Mouse (Mus musculus) small intestine, adult 2 months (tissue): ENCODE measurements at regions not wholly inside any gene's neighbourhood (a gene's known extent, or its start where the extent isn't known, plus 50 kb on each side); places are given as distances from the start of the nearest gene placed in this dataset.

ENCODE experiments used
- H3K27ac ChIP-seq: fragments of 200-500 bp; 2 replicates; pipeline ENCODE4 v1.5.1; 2012; ENCODE audit warnings: low read depth, low read length, control low read depth, inconsistent platforms; ENCODE audit not compliant: insufficient read depth
- H3K27me3 ChIP-seq: fragments of 200-500 bp; 2 replicates; pipeline ENCODE4 v1.6.1; 2012; ENCODE audit warnings: mild to moderate bottlenecking, moderate library complexity, low read length, inconsistent platforms; ENCODE audit not compliant: control insufficient read depth, insufficient read depth
- H3K36me3 ChIP-seq: fragments of 200-500 bp; 2 replicates; pipeline ENCODE4 v1.6.1; 2012; ENCODE audit warnings: mild to moderate bottlenecking, low read length, control low read depth, inconsistent platforms; ENCODE audit not compliant: control insufficient read depth, insufficient read depth
- H3K4me1 ChIP-seq: fragments of 200-500 bp; 2 replicates; pipeline ENCODE4 v1.6.1; 2012; ENCODE audit warnings: low read length, inconsistent platforms, mixed read lengths; ENCODE audit not compliant: control insufficient read depth, insufficient read depth, insufficient read length
- H3K4me3 ChIP-seq: fragments of 200-500 bp; 2 replicates; pipeline ENCODE4 v1.5.1; 2012; ENCODE audit warnings: low read depth, mild to moderate bottlenecking, control low read depth, inconsistent platforms, low read length, moderate library complexity
- CTCF ChIP-seq: fragments of 200-500 bp; IDR thresholded peaks from 2 replicates; pipeline ENCODE4 v1.5.1; 2012; ENCODE audit warnings: low read depth, mild to moderate bottlenecking, control low read depth, inconsistent platforms, low read length, moderate library complexity, mixed read lengths; ENCODE audit not compliant: insufficient replicate concordance, insufficient read length; ENCODE audit errors: extremely low read depth
- POLR2A ChIP-seq: fragments of 200-500 bp; IDR thresholded peaks from 2 replicates; pipeline ENCODE4 v1.6.1; 2012; ENCODE audit warnings: low read depth, mild to moderate bottlenecking, control low read depth, inconsistent platforms, low read length, moderate library complexity
- WGBS: fragments of 180-500 bp; shearing (Covaris S2); methylation state at CpG from one replicate; pipeline ENCODE4 v1.1.7; 2018; 5-methylcytosine and 5-hydroxymethylcytosine counted together

- 83% methylated on average over 1 of the region's 1 CpGs for WGBS
Observed at GRCm38 (mm10) chr6:84436716-84437115, 157.0 kb downstream of the Cyp26b1 start.

GRCm38 (mm10) chr6:84434532-84434931 is 159.2 kb downstream of the Cyp26b1 start:
- no peaks in the 10 kb centered on the region for H3K36me3 ChIP-seq
- H3K4me3 ChIP-seq: no peak overlapping the region
- TF ChIP-seq POLR2A: no peak
- TF ChIP-seq CTCF: no peak
- H3K4me1 ChIP-seq: no peaks in the 10 kb centered on the region
- no peaks in the 10 kb centered on the region for H3K27me3 ChIP-seq
- 70% methylated on average over 6 of the region's 6 CpGs for WGBS
- no peak overlapping the region for H3K27ac ChIP-seq

More at GRCm38 (mm10) chr6:84436716-84437115, 157.0 kb downstream of the Cyp26b1 start:
- Histone ChIP-seq H3K4me3 (no peak overlapping the region), H3K27ac (no peak overlapping the region), H3K4me1 (no peaks in the 10 kb centered on the region), H3K36me3 (no peaks in the 10 kb centered on the region), H3K27me3 (no peaks in the 10 kb centered on the region)
- TF ChIP-seq POLR2A: no peak
- TF ChIP-seq CTCF: no peak

- Histone ChIP-seq H3K4me1 (peaks cover 3% of the 10 kb centered on the region; the same call in 1 of the 2 replicates), H3K4me3 (no peak overlapping the region), H3K36me3 (no peaks in the 10 kb centered on the region), H3K27ac (no peak overlapping the region), H3K27me3 (no peaks in the 10 kb centered on the region)
- WGBS: 82% methylated on average over 2 of the region's 2 CpGs
- no peak for TF ChIP-seq CTCF
- TF ChIP-seq POLR2A: no peak
Observed at GRCm38 (mm10) chr6:84431622-84431955, 162.1 kb downstream of the Cyp26b1 start.

- no peak overlapping the region for H3K27ac ChIP-seq
- peaks cover 7% of the 10 kb centered on the region; the same call in 1 of the 2 replicates for H3K4me1 ChIP-seq
- no peak for TF ChIP-seq CTCF
- TF ChIP-seq POLR2A: no peak
- H3K27me3 ChIP-seq: no peaks in the 10 kb centered on the region
- no peaks in the 10 kb centered on the region for H3K36me3 ChIP-seq
- 69% methylated on average over 12 of the region's 12 CpGs for WGBS
- H3K4me3 ChIP-seq: no peak overlapping the region
Observed at GRCm38 (mm10) chr6:84430925-84431621, 162.6 kb downstream of the Cyp26b1 start.

- Histone ChIP-seq H3K36me3 (no peaks in the 10 kb centered on the region), H3K27me3 (no peaks in the 10 kb centered on the region), H3K4me3 (no peak overlapping the region), H3K4me1 (peaks cover 13% of the 10 kb centered on the region), H3K27ac (no peak overlapping the region)
- 50% methylated on average over 4 of the region's 4 CpGs for WGBS
- TF ChIP-seq CTCF (no peak), POLR2A (no peak)
Observed at GRCm38 (mm10) chr6:84430146-84430545, 163.6 kb downstream of the Cyp26b1 start.

- Histone ChIP-seq H3K27ac (no peak overlapping the region), H3K4me1 (peaks cover 13% of the 10 kb centered on the region), H3K36me3 (no peaks in the 10 kb centered on the region), H3K27me3 (no peaks in the 10 kb centered on the region), H3K4me3 (no peak overlapping the region)
- 69% methylated on average over 8 of the region's 8 CpGs for WGBS
- TF ChIP-seq POLR2A: no peak
- TF ChIP-seq CTCF: no peak
Observed at GRCm38 (mm10) chr6:84429247-84429646, 164.5 kb downstream of the Cyp26b1 start.

GRCm38 (mm10) chr6:84426691-84427090 is 167.0 kb downstream of the Cyp26b1 start:
- WGBS: 41% methylated on average over 8 of the region's 8 CpGs
- H3K36me3 ChIP-seq: no peaks in the 10 kb centered on the region
- H3K4me3 ChIP-seq: no peak overlapping the region
- no peak overlapping the region for H3K27ac ChIP-seq
- TF ChIP-seq POLR2A: no peak
- TF ChIP-seq CTCF: no peak
- peaks cover 18% of the 10 kb centered on the region for H3K4me1 ChIP-seq
- H3K27me3 ChIP-seq: no peaks in the 10 kb centered on the region
